Mouse (Mus musculus): ENCODE data around the gene 4930522L14Rik. TPM values are rescaled to one million over a fixed set of nuclear protein-coding genes. Genes with fewer than 3 reads are reported as not detected.

4930522L14Rik gene
- polyA plus RNA-seq (2014; fragmentation: Illumina TruSeq; extraction: RNeasy Lipid Tissue Mini Kit (QIAGEN cat#74804); ENCODE audit: low read depth, low replicate concordance) = 32.8 TPM

DNA sequence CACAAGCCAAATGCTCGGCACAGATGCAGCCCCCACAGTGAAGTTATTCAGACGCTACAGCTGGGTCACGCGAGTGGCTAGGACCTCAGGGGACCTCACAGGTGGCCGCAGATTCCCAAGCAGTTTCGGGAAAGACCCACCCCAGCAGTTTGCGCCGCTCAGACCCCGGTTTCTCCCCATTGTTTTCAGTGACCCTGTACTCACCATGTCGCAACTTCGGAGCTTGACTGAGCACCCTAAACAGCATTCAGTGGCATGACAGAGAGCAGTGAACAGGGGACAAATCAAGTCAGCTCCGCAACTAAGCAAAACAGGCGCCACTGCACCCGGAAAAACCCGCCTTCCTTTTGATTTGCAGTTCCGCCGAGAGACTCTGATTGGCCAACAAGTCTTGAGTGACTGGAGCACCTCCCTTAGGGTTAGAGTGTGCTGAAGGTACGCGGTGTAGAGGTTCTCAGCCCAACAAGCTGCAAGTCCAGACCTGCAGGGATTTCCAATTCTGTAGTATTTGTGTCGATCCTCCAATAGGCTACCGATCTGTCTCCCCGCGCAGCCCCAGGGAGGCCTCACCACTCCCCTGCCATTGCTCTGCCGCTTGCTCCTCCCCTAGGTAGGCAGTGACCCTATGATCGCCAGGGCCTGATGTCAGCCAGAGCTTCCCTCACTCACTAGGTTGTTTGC is at the start of gene 4930522L14Rik:
TSS of gene 4930522L14Rik (minus strand) at position 496 of the 681 bp plus-strand sequence.

DNA sequence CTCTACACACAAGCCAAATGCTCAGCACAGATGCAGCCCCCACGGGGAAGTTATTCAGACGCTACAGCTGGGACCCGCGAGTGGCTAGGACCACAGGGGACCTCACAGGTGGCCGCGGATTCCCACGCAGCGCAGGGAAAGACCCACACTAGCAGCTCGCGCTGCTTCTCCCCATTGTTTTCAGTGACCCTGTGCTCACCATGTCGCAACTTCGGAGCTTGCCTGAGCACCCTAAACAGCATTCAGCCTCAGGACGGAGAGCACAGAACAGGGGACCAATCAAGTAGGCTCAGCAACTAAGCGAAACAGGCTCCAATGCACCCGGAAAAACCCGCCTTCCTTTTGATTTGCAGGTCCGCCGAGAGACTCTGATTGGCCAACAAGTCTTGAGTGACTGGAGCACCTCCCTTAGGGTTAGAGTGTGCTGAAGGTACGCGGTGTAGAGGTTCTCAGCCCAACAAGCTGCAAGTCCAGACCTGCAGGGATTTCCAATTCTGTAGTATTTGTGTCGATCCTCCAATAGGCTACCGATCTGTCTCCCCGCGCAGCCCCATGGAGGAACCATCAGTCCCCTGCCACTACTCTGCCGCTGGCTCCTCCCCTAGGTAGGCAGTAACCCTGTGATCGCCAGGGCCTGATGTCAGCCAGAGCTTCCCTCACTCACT is 61.0 kb downstream of the 4930522L14Rik start, which contains the start of gene 5430403G16Rik:
TSS of gene 5430403G16Rik (minus strand) at position 505 of the 665 bp plus-strand sequence.

Other genes with a start within 250 kb of the 4930522L14Rik start
- gene Crlf2, start 192.9 kb downstream of the 4930522L14Rik start, polyA plus RNA-seq (2014; fragmentation: Illumina TruSeq; extraction: RNeasy Lipid Tissue Mini Kit (QIAGEN cat#74804); ENCODE audit: low read depth, low replicate concordance) = 3.3 TPM
- 9.9 TPM for gene 5430403G16Rik, start 60.8 kb downstream of the 4930522L14Rik start, polyA plus RNA-seq (2014; fragmentation: Illumina TruSeq; extraction: RNeasy Lipid Tissue Mini Kit (QIAGEN cat#74804); ENCODE audit: low read depth, low replicate concordance)
- 27.5 TPM for gene Gm15446, start 171.5 kb upstream of the 4930522L14Rik start, polyA plus RNA-seq (2014; fragmentation: Illumina TruSeq; extraction: RNeasy Lipid Tissue Mini Kit (QIAGEN cat#74804); ENCODE audit: low read depth, low replicate concordance)
- gene Zfp932, start 244.6 kb upstream of the 4930522L14Rik start, polyA plus RNA-seq (2014; fragmentation: Illumina TruSeq; extraction: RNeasy Lipid Tissue Mini Kit (QIAGEN cat#74804); ENCODE audit: low read depth, low replicate concordance) = 114 TPM